Mouse (Mus musculus) erythroblast, embryonic 14.5 days (primary cell): ENCODE measurements around the gene Ccdc74a. TPM values are rescaled to one million over a fixed set of nuclear protein-coding genes. Genes with fewer than 3 reads are reported as not detected.
A peak's percentile ranks its signal among the peaks of the same experiment; 100 is the strongest.

Experiments
- H3K27me3 ChIP-seq: 2 replicates; pipeline ENCODE4 v1.6.1; 2012; ENCODE audit warnings: inconsistent platforms; ENCODE audit not compliant: control insufficient read depth
- H3K36me3 ChIP-seq: 2 replicates; pipeline ENCODE4 v1.6.1; 2012; ENCODE audit warnings: mild to moderate bottlenecking, inconsistent platforms; ENCODE audit not compliant: control insufficient read depth
- H3K4me1 ChIP-seq: 2 replicates; pipeline ENCODE4 v1.6.1; 2012; ENCODE audit warnings: inconsistent platforms; ENCODE audit not compliant: control insufficient read depth
- H3K4me3 ChIP-seq: replicated peaks from 2 replicates; pipeline ENCODE3; 2012; ENCODE audit warnings: moderate library complexity, mild to moderate bottlenecking, inconsistent platforms
- H3K9me3 ChIP-seq: 2 replicates; pipeline ENCODE4 v1.6.1; 2012; ENCODE audit warnings: low read length, inconsistent platforms, mixed read lengths; ENCODE audit not compliant: control insufficient read depth
- GATA1 ChIP-seq: IDR thresholded peaks from 2 replicates; pipeline ENCODE4 v1.6.1; 2012; ENCODE audit warnings: low read length, inconsistent platforms, mixed read lengths
- TAL1 ChIP-seq: IDR thresholded peaks from 3 replicates; pipeline ENCODE4 v1.6.1; 2012; ENCODE audit warnings: low read length, inconsistent platforms, mixed read lengths
- polyA plus RNA-seq: library from polyadenylated mRNA; stranded (reverse); fragments of >175 nt; gene quantifications from 2 replicates; pipeline ENCODE4 v1.2.3, GENCODE M21; 2012

The Ccdc74a gene
- polyA plus RNA-seq, 1 experiment, result 1.5 TPM

DNA sequence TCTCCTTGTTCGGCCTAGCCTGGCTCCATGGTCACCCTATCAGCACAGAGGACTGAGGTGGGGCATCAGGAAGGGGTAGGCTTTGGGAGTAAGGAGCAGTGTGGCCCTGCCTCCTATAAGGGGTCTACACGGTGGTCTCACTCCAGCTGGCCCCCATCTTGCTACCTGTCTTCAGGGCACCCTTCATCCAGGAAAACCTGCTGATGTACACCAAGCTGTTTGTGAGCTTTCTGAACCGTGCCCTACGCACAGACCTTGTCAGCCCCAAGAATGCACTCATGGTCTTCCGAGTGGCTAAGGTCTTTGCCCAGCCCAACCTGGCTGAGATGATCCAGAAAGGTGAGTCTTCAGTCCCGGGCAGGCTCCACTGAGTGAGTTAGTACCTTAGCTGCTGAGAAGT is 6.3 kb upstream of the Ccdc74a start:
- no peak overlapping the region for H3K4me3 ChIP-seq
- TF ChIP-seq GATA1 (no peak), TAL1 (no peak)
- H3K9me3 ChIP-seq, result no peaks in the 10 kb centered on the region
- H3K27me3 ChIP-seq, result no peaks in the 10 kb centered on the region
- H3K36me3 ChIP-seq, result peaks cover 98% of the 10 kb centered on the region
- H3K4me1 ChIP-seq, result peaks cover 59% of the 10 kb centered on the region

DNA sequence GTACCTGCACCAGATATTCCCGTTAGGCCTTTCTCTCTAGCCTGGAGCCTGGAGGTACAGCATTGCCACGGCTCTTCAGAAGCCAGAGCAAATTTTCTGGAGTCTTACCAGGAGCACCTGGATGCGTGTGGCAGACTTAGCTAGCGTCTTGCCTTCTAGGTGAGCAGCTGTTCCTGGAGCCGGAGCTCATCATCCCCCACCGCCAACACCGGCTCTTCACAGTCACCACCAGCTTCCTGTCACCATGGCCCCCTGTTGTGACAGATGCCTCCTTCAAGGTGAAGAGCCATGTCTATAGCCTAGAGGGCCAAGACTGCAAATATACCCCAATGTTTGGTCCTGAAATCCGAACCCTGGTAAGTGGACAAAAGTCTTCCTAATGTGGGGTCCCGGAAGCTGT is 5.6 kb upstream of the Ccdc74a start:
- Histone ChIP-seq H3K4me3 (no peak overlapping the region), H3K9me3 (no peaks in the 10 kb centered on the region), H3K27me3 (no peaks in the 10 kb centered on the region), H3K36me3 (peaks cover 95% of the 10 kb centered on the region), H3K4me1 (peaks cover 60% of the 10 kb centered on the region)
- TF ChIP-seq GATA1 (no peak), TAL1 (no peak)

DNA sequence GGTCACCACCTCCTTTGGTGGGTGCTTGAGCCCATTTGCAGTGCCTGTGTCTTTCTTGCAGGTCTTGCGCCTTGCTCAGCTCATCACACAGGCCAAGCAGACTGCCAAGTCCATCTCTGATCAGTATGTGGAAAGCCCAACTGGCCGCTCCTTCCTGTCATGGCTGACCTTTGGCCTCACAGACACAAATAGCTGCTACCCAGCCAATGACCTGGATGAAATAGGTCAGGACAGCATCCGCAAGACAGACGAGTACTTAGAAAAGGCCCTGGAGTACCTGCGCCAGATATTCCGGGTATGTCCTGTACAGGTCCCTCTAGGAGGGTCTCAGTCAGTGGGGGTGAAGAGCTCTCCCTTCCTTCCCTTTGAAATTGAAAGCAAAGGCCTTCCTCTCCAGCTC is 5.0 kb upstream of the Ccdc74a start:
- Histone ChIP-seq H3K27me3 (no peaks in the 10 kb centered on the region), H3K4me3 (no peak overlapping the region), H3K4me1 (peaks cover 60% of the 10 kb centered on the region), H3K36me3 (peaks cover 90% of the 10 kb centered on the region), H3K9me3 (no peaks in the 10 kb centered on the region)
- TF ChIP-seq GATA1 (no peak), TAL1 (no peak)

DNA sequence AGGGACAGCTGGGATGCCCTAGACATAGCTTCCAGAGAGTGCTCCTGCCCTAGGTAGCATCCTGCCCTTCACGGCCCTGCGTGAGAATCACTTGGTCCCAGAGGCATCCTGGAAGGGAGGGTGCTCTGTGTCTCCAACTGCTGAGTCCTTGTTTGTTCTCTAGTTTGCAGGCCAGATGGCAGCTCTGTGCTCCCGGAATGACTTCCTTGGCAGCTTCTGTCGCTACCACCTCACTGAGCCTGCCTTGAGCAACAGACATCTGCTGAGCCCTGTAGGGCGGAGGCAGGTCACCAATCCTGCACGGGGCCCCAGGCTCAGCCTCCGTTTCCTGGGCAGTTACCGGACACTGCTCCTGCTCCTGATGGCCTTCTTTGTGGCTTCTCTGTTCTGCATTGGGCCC is 4.0 kb upstream of the Ccdc74a start:
- Histone ChIP-seq H3K9me3 (no peaks in the 10 kb centered on the region), H3K4me3 (no peak overlapping the region), H3K27me3 (no peaks in the 10 kb centered on the region), H3K36me3 (peaks cover 82% of the 10 kb centered on the region), H3K4me1 (peaks cover 59% of the 10 kb centered on the region)
- no peak for TF ChIP-seq GATA1
- TF ChIP-seq TAL1, result no peak

DNA sequence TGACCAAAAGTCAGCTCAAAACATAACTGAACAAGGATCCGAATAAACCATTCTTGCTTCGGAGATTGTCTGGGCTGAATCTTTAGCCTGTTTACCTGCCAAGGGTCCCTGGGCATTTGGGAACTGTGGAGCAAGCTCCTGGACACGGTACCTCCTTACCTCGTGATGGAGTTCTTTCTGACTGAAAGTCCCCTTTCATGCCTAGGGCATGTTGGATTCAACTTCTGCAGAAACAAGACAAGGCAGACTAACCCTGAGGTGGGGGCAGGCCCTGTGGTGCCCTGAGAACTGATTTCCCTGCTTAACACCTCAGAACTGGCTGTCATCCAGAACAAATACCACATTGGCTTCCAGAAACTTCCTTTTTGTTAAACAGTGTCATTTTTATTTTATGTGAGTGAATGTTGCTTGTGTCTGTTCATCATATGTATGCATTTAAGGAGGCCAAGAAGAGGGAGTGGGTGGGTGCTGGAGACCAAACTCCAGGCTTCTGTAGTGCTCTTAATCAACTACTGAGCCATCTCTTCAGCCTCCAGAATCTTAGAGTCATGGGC is 2.8 kb upstream of the Ccdc74a start:
- Histone ChIP-seq H3K27me3 (no peaks in the 10 kb centered on the region), H3K4me1 (peaks cover 59% of the 10 kb centered on the region), H3K4me3 (no peak overlapping the region), H3K9me3 (no peaks in the 10 kb centered on the region), H3K36me3 (peaks cover 81% of the 10 kb centered on the region)
- no peak for TF ChIP-seq GATA1
- TF ChIP-seq TAL1, result no peak

DNA sequence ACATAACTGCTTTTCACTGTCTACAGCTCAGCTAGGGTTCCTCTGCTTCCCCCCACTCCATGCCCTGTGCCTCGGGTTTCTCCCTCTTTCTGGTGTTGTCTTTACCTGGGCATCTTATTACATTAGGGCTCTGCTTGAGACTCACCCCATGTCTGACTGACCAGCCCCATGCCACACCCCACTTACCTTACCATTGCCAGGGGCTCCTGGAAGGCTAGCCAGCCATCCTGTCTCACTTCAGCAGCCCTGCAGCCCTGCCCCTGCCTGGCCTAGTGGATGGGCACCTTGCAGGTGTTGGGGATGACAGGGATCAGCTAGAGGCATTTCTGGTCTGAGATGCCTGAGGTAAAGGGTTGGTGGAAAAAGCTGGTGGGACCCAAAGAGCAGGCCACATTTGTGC is 886 bp downstream of the Ccdc74a start:
- Histone ChIP-seq H3K36me3 (peaks cover 81% of the 10 kb centered on the region), H3K4me3 (peak overlapping the region; percentile 66), H3K4me1 (peaks cover 52% of the 10 kb centered on the region), H3K9me3 (no peaks in the 10 kb centered on the region), H3K27me3 (no peaks in the 10 kb centered on the region)
- TF ChIP-seq GATA1 (no peak), TAL1 (no peak)

DNA sequence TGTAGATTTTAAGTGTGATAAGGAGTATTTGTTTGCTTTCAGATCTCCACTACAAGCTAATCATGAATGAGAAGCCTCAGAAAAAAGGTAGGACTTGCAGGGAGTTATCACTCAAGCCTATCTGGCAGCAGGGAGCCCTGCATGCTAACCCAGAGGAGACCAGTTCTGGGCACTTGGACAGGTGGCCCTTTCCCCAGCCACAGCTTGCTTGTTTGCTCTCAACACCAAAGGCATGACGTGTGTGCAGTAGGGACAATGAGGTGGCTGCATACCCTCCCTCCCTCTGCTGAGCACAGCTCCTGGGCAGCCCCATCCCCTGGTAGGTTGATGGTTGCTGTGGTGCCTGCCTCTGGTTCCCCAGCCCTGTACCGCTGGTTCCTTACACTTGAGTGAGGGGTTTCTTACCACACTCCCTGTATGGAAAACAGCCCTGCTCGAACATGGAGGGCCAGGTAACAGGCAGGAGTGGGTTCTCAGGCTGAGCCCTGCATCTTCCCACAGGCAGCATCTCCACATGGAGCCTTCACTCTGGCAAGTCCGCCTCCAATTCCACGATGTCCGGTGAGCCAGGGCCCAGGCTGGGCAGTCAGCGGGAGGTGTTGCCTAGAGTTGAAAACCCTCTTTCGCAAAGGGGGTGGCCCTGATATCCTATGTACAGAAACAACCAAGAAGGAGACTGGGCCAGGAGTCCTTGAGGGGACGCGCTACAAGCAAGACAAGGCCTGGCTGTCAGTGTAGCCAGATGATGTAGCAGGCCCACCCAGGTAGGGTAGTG is 1.5 kb downstream of the Ccdc74a start:
- peaks cover 53% of the 10 kb centered on the region for H3K4me1 ChIP-seq
- no peaks in the 10 kb centered on the region for H3K9me3 ChIP-seq
- H3K36me3 ChIP-seq, result peaks cover 81% of the 10 kb centered on the region
- peak overlapping the region; percentile 10 for H3K4me3 ChIP-seq
- TF ChIP-seq TAL1 (no peak), GATA1 (no peak)
- no peaks in the 10 kb centered on the region for H3K27me3 ChIP-seq

DNA sequence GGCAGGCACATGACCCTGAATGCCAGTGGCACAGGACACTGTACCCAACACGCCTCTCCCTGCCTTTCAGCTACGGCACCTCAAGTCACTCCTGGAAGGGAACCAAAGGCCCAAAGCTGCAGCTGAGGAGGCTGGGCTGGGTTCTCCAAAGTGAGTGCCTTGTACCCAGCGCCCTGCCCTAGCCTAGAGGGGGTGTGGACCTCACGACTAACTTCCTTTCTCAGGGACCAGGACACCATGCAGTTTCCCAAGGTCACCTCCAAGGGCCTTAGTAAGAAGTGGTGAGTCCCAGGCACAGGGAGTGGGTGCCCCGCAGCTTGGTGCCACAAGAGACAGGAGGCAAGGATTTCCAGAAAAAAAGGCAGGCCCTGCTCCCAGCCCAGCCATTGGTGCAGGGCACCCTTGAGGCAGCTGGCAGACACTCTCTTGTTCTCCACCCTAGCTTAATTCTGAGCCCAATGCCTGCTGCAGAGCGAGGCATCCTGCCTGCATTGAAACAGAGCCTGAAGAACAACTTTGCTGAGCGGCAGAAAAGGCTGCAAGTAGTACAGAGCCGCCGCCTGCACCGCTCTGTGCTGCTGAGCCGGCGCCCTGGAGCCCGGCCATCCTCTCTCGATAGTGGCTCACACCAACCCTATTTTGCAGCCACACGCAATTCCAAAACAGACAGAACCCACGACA is 3.8 kb downstream of the Ccdc74a start:
- Histone ChIP-seq H3K9me3 (no peaks in the 10 kb centered on the region), H3K36me3 (peaks cover 81% of the 10 kb centered on the region), H3K4me1 (peaks cover 48% of the 10 kb centered on the region), H3K27me3 (no peaks in the 10 kb centered on the region), H3K4me3 (no peak overlapping the region)
- TF ChIP-seq GATA1 (no peak), TAL1 (no peak)

DNA sequence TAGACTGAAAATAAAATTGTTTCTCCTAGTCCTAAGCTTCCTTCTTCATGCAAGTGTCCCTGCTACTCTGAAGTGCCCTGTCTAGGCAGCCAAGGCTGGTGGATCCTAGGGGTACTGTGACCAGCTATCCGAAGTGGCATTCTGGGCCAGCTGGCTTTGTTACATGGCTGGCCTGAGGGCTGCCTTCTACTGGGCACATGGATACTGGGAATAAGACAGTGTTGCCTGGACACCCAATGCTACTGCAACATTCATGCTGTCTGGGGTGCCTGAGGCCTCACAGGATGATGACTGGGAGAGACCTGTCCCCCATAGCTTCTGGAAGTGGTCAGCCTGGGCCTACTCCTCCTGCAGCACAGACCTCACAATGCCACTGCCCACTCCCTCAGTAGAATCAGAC is 4.4 kb downstream of the Ccdc74a start:
- Histone ChIP-seq H3K4me3 (no peak overlapping the region), H3K36me3 (peaks cover 84% of the 10 kb centered on the region), H3K9me3 (no peaks in the 10 kb centered on the region), H3K4me1 (peaks cover 42% of the 10 kb centered on the region), H3K27me3 (no peaks in the 10 kb centered on the region)
- TF ChIP-seq TAL1 (no peak), GATA1 (no peak)
